Comparison of ENCODE assay signal across 10 mouse cellular contexts in genomic region chr11:113950904-113951615, GRCm38 (mm10).
DNase-seq lines count a peak whose midpoint lies in the region; ATAC-seq lines count a peak whose summit lies in the region.
"Had no signal": no experiment of that assay in that cellular context is flagged by ENCODE, and none has a peak within 500 bp of the region (broad histone marks: within the 10 kb centered on the region; RNA-seq: fewer than 3 reads in every experiment).

No protein-coding gene starts in this region.

- no peaks in the 10 kb centered on the region for H3K36me3 ChIP-seq in forebrain, embryonic 13.5 days (ENCODE audit: poor library complexity, severe bottlenecking)
- H3K36me3 ChIP-seq in midbrain, embryonic 10.5 days: peaks cover 9% of the 10 kb centered on the region; the same call in 1 of the 2 replicates

- H3K27ac ChIP-seq in forebrain, embryonic 13.5 days: peak overlapping the region; percentile 35; the same call in 1 of the 2 replicates
- peak overlapping the region; percentile 72 for H3K27ac ChIP-seq in midbrain, embryonic 10.5 days (replicated peaks)

- H3K9ac ChIP-seq in forebrain, embryonic 13.5 days: peak overlapping the region; percentile 30; the same call in 1 of the 2 replicates
- H3K9ac ChIP-seq: liver, postnatal 0 days had no signal

- no peak overlapping the region for H3K4me3 ChIP-seq in forebrain, embryonic 13.5 days
- peak overlapping the region; percentile 2; the same call in 1 of the 2 replicates for H3K4me3 ChIP-seq in midbrain, embryonic 10.5 days

- H3K4me2 ChIP-seq in forebrain, embryonic 13.5 days: peak overlapping the region; percentile 30; the same call in 1 of the 2 replicates

- ATAC-seq in forebrain, embryonic 13.5 days: peak; percentile 74
- no peak for ATAC-seq in activated CD4-positive, CD25-positive, alpha-beta regulatory T cell, adult 4 months
- ATAC-seq: liver, postnatal 0 days had no signal

- H3K27me3 ChIP-seq in forebrain, embryonic 13.5 days: peaks cover 8% of the 10 kb centered on the region; the same call in 1 of the 2 replicates
- H3K27me3 ChIP-seq in midbrain, embryonic 10.5 days (ENCODE audit: low read depth, poor library complexity, severe bottlenecking): peaks cover 29% of the 10 kb centered on the region

- peaks cover 33% of the 10 kb centered on the region for H3K4me1 ChIP-seq in forebrain, embryonic 13.5 days
- H3K4me1 ChIP-seq in midbrain, embryonic 10.5 days: peaks cover 49% of the 10 kb centered on the region

- peak; percentile 17 for DNase-seq in retina, postnatal 7 days (ENCODE audit: low read depth, low spot score)
- DNase-seq in retina, embryonic 14.5 days (ENCODE audit: low spot score): no peak
- no peak for DNase-seq in midbrain, embryonic 10.5 days (ENCODE audit: low spot score)
- no peak for DNase-seq in thymus, postnatal 4 days
- no peak for DNase-seq in spleen, postnatal 4 days (ENCODE audit: low spot score in 2 of 2)
- DNase-seq: heart, adult 18-20 months; heart, postnatal 14 days; liver, postnatal 0 days had no signal

- H3K9me3 ChIP-seq in forebrain, embryonic 13.5 days (replicated peaks): no peaks in the 10 kb centered on the region
- peaks cover 7% of the 10 kb centered on the region; the same call in 1 of the 2 replicates for H3K9me3 ChIP-seq in midbrain, embryonic 10.5 days (replicated peaks)

- WGBS in forebrain, embryonic 13.5 days: 26% methylated on average over 7 of the region's 7 CpGs
- WGBS in midbrain, embryonic 10.5 days: 47% methylated on average over 7 of the region's 7 CpGs
